Mouse (Mus musculus) lung, postnatal 0 days (tissue): ENCODE data around the gene Olfr702. TPM values are rescaled to one million over a fixed set of nuclear protein-coding genes. Genes with fewer than 3 reads are reported as not detected.

ENCODE experiments used
- ATAC-seq: fragments of 200-750 bp; cut with Nextera tagmentation; 2 replicates; pipeline ENCODE4 v1.8.0; 2017; ENCODE audit warnings: moderate library complexity
- DNase-seq: peaks from one replicate; pipeline ENCODE4 v3.0.0-alpha.2; 2016; ENCODE audit warnings: low spot score
- H3K27ac ChIP-seq: fragments of 300-500 bp; sonication (generic); 2 replicates; pipeline ENCODE4 v1.5.1; 2014; ENCODE audit warnings: antibody characterized with exemption, mild to moderate bottlenecking, low read length, mixed read lengths
- H3K27me3 ChIP-seq: fragments of 300-500 bp; sonication (generic); replicated peaks from 2 replicates; pipeline ENCODE4 v1.6.1; 2014; ENCODE audit warnings: low read length, mixed read lengths; ENCODE audit not compliant: insufficient read depth
- H3K36me3 ChIP-seq: fragments of 300-500 bp; sonication (generic); 2 replicates; pipeline ENCODE4 v1.6.1; 2014; ENCODE audit warnings: low read length, mixed read lengths; ENCODE audit not compliant: insufficient read depth
- H3K4me1 ChIP-seq: fragments of 300-500 bp; sonication (generic); 2 replicates; pipeline ENCODE4 v1.6.1; 2014; ENCODE audit warnings: antibody characterized with exemption, low read depth, low read length, mixed read lengths; ENCODE audit not compliant: insufficient read depth
- H3K4me2 ChIP-seq: fragments of 300-500 bp; sonication (generic); replicated peaks from 2 replicates; pipeline ENCODE4 v1.6.1; 2014; ENCODE audit warnings: low read depth, mild to moderate bottlenecking, low read length, moderate library complexity, mixed read lengths
- H3K4me3 ChIP-seq: fragments of 300-500 bp; sonication (generic); 2 replicates; pipeline ENCODE4 v1.5.1; 2014; ENCODE audit warnings: low read depth, low read length
- H3K9ac ChIP-seq: fragments of 300-500 bp; sonication (generic); replicated peaks from 2 replicates; pipeline ENCODE4 v1.6.1; 2014; ENCODE audit warnings: low read depth, mild to moderate bottlenecking
- H3K9me3 ChIP-seq: fragments of 300-500 bp; sonication (generic); 2 replicates; pipeline ENCODE4 v1.6.1; 2016; ENCODE audit warnings: low read length, mixed read lengths
- CTCF ChIP-seq: IDR thresholded peaks from 2 replicates; pipeline ENCODE4 v1.5.1; 2016; ENCODE audit warnings: antibody characterized with exemption, mild to moderate bottlenecking
- EP300 ChIP-seq: IDR thresholded peaks from 2 replicates; pipeline ENCODE4 v1.6.1; 2016; ENCODE audit warnings: antibody characterized with exemption, mild to moderate bottlenecking, control low read depth
- WGBS: fragments of 180-500 bp; shearing (Covaris S2); extraction: QIAGEN DNeasy Blood & Tissue Kit; methylation state at CpG from one replicate; pipeline ENCODE4 v1.1.7; 2014; 5-methylcytosine and 5-hydroxymethylcytosine counted together
- polyA plus RNA-seq: library from polyadenylated mRNA; unstranded; fragments of >200 nt; fragmentation: Nextera tagmentation; extraction: Ambion mirVana; gene quantifications from 2 replicates; pipeline ENCODE4 v1.2.1, GENCODE M21; 2015

Gene Olfr702
- polyA plus RNA-seq, result not detected in 2 replicates

- Histone ChIP-seq H3K4me2 (no peak within 1 kb of the TSS), H3K27ac (no peak within 1 kb of the TSS), H3K9me3 (no peaks in the 10 kb centered on the region), H3K36me3 (no peaks in the 10 kb centered on the region), H3K9ac (no peak within 1 kb of the TSS), H3K27me3 (no peaks in the 10 kb centered on the region), H3K4me3 (no peak within 1 kb of the TSS), H3K4me1 (no peaks in the 10 kb centered on the region)
- no peak for TF ChIP-seq CTCF
- no peak for TF ChIP-seq EP300
- ATAC-seq (no peak), DNase-seq (no peak)
These were observed at the start of gene Olfr702 for GRCm38 (mm10) chr7:106833793-106834192. TSS of gene Olfr702 (minus strand) at chr7:106833893.

GRCm38 (mm10) chr7:106876791-106877190 lies 43.1 kb upstream of the Olfr702 start, which contains the start of gene Olfr705:
TSS of gene Olfr705 (minus strand) at chr7:106876891.
- TF ChIP-seq EP300 (no peak), CTCF (no peak)

GRCm38 (mm10) chr7:106862885-106863284 lies 29.2 kb upstream of the Olfr702 start, which contains the start of gene Olfr704:
TSS of gene Olfr704 (plus strand) at chr7:106863185.
- Histone ChIP-seq H3K9ac (no peak within 1 kb of the TSS), H3K27ac (no peak within 1 kb of the TSS), H3K4me2 (no peak within 1 kb of the TSS), H3K9me3 (no peaks in the 10 kb centered on the region), H3K4me3 (no peak within 1 kb of the TSS), H3K4me1 (no peaks in the 10 kb centered on the region), H3K27me3 (no peaks in the 10 kb centered on the region), H3K36me3 (no peaks in the 10 kb centered on the region)
- DNase-seq, result no peak
- TF ChIP-seq CTCF (no peak), EP300 (no peak)
- no peak for ATAC-seq

More at GRCm38 (mm10) chr7:106876791-106877190, 43.1 kb upstream of the Olfr702 start, which contains the start of gene Olfr705:
- H3K9ac ChIP-seq, result no peak within 1 kb of the TSS
- no peak within 1 kb of the TSS for H3K27ac ChIP-seq
- H3K9me3 ChIP-seq, result no peaks in the 10 kb centered on the region
- H3K27me3 ChIP-seq, result no peaks in the 10 kb centered on the region
- WGBS, result 71% methylated on average over 3 of the region's 3 CpGs
- no peaks in the 10 kb centered on the region for H3K4me1 ChIP-seq
- H3K4me2 ChIP-seq, result no peak within 1 kb of the TSS
- ATAC-seq (no peak), DNase-seq (no peak)
- H3K36me3 ChIP-seq, result no peaks in the 10 kb centered on the region
- H3K4me3 ChIP-seq, result no peak within 1 kb of the TSS

GRCm38 (mm10) chr7:106843060-106843459 lies 9.4 kb upstream of the Olfr702 start, which contains the start of gene Olfr703:
TSS of gene Olfr703 (plus strand) at chr7:106843360.
- 44% methylated on average over 2 of the region's 2 CpGs for WGBS

GRCm38 (mm10) chr7:106818414-106818813 lies 15.3 kb downstream of the Olfr702 start:
- TF ChIP-seq CTCF, result no peak
- no peak for TF ChIP-seq EP300
- Histone ChIP-seq H3K4me3 (no peak overlapping the region), H3K27me3 (no peaks in the 10 kb centered on the region), H3K27ac (no peak overlapping the region), H3K4me1 (no peaks in the 10 kb centered on the region), H3K9me3 (no peaks in the 10 kb centered on the region), H3K36me3 (no peaks in the 10 kb centered on the region), H3K4me2 (no peak overlapping the region), H3K9ac (no peak overlapping the region)
- no peak for ATAC-seq
- DNase-seq, result no peak

More at GRCm38 (mm10) chr7:106843060-106843459, 9.4 kb upstream of the Olfr702 start, which contains the start of gene Olfr703:
- Histone ChIP-seq H3K36me3 (no peaks in the 10 kb centered on the region), H3K9ac (no peak within 1 kb of the TSS), H3K4me2 (no peak within 1 kb of the TSS), H3K4me3 (no peak within 1 kb of the TSS), H3K27me3 (no peaks in the 10 kb centered on the region), H3K9me3 (no peaks in the 10 kb centered on the region), H3K27ac (no peak within 1 kb of the TSS), H3K4me1 (no peaks in the 10 kb centered on the region)
- no peak for ATAC-seq
- DNase-seq, result no peak
- TF ChIP-seq CTCF, result no peak
- TF ChIP-seq EP300, result no peak

- peak; percentile 12 for DNase-seq
- Histone ChIP-seq H3K4me2 (no peak overlapping the region), H3K27me3 (no peaks in the 10 kb centered on the region), H3K9me3 (no peaks in the 10 kb centered on the region), H3K4me3 (no peak overlapping the region), H3K9ac (no peak overlapping the region), H3K27ac (no peak overlapping the region), H3K36me3 (no peaks in the 10 kb centered on the region), H3K4me1 (no peaks in the 10 kb centered on the region)
- no peak for ATAC-seq
- WGBS, result 19% methylated on average over 2 of the region's 2 CpGs
- TF ChIP-seq EP300 (no peak), CTCF (no peak)
These were observed 17.9 kb downstream of the Olfr702 start for GRCm38 (mm10) chr7:106815775-106816174.

- Histone ChIP-seq H3K4me2 (no peak within 1 kb of the TSS), H3K36me3 (no peaks in the 10 kb centered on the region), H3K27me3 (no peaks in the 10 kb centered on the region), H3K27ac (no peak within 1 kb of the TSS), H3K4me1 (no peaks in the 10 kb centered on the region), H3K4me3 (no peak within 1 kb of the TSS), H3K9me3 (no peaks in the 10 kb centered on the region), H3K9ac (no peak within 1 kb of the TSS)
- DNase-seq (no peak), ATAC-seq (no peak)
- 48% methylated on average over 2 of the region's 2 CpGs for WGBS
- TF ChIP-seq CTCF (no peak), EP300 (no peak)
These were observed 19.9 kb downstream of the Olfr702 start, which contains the start of gene Olfr701 for GRCm38 (mm10) chr7:106813829-106814228. TSS of gene Olfr701 (plus strand) at chr7:106814129.
